Mouse (Mus musculus): Measurements from ENCODE around the gene Capn1.
A peak's percentile ranks its signal among the peaks of the same experiment; 100 is the strongest.

The Capn1 gene

DNA sequence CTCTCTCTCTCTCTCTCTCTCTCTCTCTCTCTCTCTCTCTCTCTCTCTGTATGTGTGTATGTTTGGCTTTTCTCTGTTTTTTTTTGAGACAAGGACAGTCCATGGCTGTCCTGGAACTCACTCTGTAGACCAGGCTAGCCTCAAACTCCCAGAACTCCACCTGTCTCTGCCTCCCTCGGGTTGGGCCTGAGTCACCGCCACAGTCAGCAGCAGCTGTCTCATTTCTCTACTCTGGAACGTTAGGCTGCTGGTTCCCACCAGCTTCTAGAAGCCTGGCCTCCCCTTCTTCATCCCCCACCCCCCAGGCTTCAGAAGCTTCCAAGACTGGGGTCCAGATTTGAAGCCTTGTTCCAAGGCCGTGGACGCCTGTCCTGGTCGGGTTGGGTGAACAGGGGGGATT is 26.1 kb downstream of the Capn1 start:
- DNase-seq (ENCODE audit: low spot score), result no peak

DNA sequence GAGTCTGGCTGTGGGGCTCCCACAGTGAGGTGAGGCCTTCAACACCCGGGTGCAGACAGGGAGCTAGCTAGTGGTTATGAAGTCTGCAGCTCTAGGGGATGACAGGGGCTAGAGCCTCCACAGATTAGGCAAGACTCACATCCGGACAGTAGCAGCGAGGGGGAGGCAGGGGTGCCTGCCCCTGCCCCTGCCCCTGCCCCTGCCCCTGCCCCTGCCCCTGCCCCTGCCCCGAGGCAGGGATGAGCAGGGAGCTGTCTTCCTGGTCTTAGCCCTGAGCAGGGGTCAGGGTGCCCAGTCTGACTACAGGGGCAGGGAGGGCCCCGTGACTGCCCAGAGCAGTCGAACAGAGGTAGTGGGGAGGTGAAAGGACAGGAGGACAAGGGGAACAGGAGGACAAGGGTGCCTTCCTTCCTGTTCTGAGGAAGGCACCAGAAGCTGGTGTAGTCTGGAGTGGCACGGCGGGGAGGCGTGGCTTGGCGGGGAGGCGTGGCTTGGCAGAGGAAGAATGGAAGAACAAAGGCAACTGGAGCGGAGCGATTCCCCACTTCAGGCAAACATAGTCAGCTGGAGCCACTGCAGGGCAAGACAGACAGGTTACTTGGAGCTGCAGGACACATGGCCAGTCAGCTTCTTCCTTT is 26.8 kb downstream of the Capn1 start:
- DNase-seq (ENCODE audit: low spot score), result peak; percentile 91

DNA sequence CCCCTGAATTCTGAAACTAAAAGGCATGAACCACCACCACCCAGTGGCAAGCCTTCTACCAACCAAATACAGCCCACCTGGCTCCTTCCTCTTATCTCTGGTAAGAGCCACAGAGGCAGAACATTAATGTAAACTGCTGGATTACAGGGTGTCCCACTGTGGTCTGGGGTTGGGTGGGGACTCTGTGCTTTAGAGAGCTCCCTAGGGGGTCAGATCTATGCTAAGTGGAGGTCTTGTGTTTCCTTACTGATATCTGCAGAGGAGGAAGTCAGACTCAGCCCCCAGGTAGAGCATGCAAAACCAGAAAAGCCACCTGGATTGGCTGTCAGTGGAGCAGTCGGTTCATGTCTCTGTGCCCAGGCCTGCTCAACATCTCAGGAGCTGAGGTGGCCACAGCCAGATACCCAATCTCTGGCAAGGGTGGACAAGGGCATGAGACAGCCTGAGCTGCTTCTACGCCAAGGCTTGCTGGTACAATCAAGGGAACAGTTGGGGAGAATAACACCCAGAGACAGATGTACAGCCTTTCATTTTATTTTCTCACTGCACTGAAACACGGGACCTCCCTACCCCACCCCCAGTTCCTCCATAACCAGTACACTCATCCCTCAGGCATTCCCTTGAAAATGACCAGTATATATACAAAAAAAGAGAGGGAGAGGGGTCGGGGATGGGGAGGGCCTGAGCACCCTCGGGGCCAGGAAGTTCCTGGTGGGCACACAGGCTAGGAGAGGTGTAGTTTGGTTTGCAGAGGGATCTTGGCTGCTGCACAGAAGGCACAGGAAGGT is 27.5 kb downstream of the Capn1 start:
- DNase-seq (ENCODE audit: low spot score), result no peak

DNA sequence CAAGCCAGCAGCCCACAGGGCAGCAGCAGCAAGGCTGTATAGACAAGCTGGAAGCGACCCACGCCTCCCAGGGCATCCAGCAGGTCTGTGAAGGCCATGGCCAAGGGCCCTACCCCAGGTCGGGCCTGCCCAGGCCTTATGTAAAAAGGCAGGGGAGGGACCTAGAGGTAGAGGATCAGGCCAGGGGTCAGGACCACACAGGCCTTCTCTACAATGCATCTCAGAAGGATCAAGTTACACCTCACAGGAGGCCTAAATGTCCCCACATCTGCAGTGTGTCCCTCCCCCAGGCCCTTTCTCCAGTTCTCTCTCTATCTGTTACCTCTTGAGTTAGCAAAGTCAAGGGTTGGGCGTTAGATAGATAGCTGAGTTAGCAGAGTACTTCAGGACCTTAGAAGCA is 29.7 kb downstream of the Capn1 start, which contains the start of gene Slc22a20:
Slc22a20 (minus strand) TSS at position 101 of the 400 bp plus-strand sequence.
- DNase-seq (ENCODE audit: low spot score), result no peak

DNA sequence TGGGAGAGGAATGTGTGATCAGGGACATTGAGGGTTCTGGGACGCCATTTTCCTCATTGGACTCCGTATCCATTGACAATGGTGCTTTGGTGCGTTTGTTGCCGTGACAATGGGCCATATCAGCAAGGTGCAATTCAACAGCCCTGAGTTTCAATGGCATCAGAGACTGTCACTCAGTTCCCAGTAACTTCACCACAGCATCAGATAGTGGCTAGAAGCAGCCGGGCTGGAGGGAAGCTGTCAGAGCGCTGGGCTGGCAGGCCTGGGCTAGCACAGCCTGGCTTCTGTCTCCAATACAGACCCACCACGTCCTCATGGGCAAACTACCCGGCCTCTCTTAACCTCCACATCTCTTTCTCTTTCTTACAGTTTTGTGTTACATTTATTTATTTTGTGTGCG is 35.2 kb downstream of the Capn1 start:
- no peak for DNase-seq (ENCODE audit: low spot score)

DNA sequence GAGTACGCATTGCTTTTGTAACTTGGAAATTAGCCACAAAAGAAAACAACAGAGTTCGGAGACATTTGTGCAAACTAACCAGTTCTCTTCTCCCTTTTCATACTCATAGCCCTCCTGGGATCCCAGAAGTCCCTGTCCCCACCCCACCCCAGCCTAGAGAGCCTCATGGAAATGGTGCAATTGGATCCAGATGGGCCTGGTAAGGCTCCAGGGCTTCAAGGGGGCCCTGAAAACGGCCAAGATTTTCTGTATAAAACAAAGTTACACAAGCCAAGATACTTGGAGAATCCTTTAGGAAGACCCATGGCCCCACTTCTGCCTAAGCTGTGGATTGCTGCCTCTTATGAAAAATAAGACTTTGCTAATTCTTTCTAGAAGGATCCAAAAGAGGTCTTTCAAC is 38.0 kb downstream of the Capn1 start:
- no peak for DNase-seq (ENCODE audit: low spot score)

DNA sequence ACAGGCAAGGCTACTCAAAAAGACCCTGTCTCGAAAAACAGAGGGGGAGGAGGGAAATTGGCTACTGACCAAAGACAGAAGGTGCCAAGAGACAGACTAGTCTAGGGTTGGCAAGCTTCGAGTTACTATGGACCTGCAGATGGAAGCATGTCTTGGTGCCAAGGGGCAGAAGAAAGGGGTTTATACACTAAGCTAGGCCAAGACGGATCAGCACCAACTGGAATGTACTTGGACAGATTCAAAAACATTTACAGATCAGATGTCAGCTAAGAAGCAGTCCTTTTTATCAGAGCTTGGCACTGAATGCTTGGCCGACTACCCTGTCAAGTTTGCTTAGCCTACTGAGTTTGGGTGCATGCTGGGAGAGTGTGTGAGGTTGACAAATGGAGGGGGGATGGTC is 40.0 kb downstream of the Capn1 start:
- no peak for DNase-seq (ENCODE audit: low spot score)

DNA sequence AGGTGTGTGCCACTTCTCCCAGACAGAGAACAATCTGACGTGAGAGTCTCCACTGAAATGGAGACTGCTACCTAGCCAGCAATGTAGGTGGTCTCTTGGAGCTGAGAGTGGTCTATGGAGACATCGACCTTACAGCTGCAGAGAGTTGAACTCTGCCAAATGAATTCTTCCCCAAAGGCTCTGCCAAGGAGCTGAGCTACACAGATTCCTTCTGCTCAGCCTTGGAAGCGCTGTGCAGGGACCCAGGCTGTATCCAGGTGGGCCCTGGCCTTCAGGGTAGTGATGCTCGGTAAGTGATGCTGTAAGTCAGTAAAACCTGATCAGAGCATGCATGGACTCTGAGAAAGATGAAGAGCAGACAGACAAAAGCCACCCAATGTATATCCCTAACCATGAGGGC is 40.6 kb downstream of the Capn1 start:
- DNase-seq (ENCODE audit: low spot score), result no peak

DNA sequence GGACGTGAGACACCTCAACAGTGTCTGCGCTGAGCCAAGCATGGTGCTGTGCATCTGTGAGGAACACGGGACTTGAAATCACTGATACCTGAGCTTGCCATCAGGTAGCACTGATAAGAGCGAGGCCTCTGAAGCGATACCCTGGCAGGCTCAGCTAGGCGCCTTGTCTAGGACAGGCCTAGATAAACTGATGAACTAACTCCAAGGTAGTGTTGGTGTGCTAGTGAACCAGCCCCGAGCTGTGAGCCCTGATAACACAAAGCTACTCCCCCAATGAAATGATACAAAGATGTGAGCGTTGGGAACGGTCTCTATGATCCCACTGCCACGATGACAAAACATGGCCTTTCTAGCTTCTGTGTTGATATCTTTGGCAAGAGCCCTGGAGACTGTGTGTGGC is 48.0 kb downstream of the Capn1 start:
- DNase-seq (ENCODE audit: low spot score), result no peak

DNA sequence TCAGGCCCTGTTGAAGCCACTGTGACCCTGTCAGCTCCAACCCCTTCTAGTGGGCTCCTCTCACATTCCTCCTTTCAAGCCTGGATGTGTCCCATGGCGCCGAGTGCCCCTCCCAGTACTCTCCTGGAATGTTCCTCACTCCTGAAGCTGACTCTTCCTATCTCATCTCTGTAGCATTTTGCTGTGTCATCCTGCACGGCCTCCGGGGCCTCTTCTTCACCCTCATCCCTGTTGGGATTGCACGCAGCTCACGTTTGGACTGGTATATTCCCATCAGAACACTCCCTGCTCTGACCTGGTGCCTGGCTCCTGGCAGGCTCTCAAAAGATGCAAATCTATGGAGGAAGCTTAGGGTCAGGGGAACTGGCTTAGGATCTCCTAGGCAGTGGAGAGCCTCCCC is 48.9 kb downstream of the Capn1 start:
- DNase-seq (ENCODE audit: low spot score), result no peak

DNA sequence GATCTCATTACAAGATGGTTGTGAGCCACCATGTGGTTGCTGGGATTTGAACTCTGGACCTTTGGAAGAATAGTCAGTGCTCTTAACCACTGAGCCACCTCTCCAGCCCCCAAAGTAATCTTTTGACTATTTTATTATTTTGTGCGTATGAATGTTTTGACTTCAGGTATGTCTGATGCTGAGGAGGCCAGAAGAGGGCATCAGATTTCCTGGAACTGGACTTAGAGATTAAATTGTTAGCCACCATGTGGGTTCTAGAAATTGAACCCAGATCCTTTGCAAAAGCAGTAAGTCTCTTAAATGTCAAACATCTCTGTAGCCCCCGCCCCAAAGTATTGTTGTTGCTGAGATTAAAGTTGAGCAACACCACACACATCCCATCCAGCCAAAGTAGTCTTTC is 49.8 kb downstream of the Capn1 start:
- DNase-seq (ENCODE audit: low spot score), result no peak

DNA sequence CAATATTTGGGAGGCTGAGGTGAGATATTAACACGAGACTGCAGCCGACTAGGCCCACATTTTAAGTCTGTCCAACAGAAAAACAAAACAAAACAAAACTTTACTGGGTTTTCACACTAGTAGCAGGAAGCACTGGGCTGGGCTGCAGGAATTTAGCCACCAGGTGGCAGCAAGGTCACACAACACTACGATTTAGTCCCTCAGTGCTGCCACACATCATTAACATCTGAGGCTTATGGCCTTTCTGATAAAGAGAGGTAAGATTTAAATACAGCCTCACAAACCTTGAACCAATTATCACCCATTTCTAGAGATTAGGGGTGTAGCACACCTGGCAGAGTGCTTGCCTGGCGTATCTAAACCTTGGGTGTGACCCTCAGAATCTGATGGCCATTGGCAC is 50.4 kb downstream of the Capn1 start:
- DNase-seq (ENCODE audit: low spot score), result peak; percentile 93

DNA sequence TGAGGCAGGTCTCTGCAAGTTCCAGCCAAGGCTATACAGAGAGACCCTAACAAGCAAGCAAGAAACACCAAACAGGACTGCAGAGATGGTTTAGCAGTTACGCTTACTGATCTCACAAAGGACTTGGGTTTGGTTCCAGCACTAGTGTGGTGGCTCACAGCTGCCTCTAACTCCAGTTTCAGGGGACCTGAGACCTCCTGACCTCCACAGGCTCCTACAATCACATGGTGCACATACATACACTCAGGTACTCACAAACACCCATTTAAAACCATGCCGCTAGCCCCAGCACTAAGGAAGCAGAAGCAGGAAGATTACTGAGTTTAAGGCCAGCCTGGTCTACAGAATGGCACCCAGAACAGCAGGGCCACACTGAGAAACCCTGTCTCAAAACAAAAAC is 50.9 kb downstream of the Capn1 start:
- DNase-seq (ENCODE audit: low spot score), result no peak

DNA sequence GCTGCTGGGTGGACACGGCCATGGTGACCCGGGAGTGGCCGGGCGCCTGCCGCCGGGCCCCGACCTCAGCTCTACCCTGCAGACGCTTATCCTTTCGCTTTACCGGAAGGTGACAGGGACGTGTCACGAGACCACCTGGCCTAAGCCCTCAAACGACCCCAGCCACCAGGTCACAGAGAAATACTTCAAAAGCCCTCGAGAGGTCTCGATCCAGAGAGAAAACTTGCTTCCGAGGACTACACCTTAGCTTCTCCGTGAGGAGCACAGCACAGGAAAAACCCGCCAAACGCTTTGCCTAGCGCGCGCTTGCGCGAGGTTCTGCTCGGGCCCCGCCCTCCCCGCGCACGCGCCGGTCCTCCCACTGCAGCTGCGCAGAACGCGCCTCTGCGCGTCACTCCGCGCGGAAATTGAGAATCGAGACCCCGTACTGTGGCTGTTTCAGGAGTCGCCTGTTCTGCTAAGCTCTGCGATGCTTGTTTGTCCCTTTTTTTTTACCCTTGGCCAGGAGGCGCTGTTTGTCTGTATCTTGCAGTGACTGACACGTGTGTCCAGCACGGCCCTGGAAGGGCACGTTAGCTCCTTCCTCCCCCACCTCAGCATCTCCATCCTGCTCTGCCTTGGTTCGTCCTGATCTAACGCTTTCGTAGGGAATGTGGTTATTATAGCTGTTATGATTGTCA is 51.7 kb downstream of the Capn1 start, which contains the start of gene Pola2:
Pola2 (minus strand) TSS at position 320 of the 680 bp plus-strand sequence.
- peak; percentile 92 for DNase-seq (ENCODE audit: low spot score)

DNA sequence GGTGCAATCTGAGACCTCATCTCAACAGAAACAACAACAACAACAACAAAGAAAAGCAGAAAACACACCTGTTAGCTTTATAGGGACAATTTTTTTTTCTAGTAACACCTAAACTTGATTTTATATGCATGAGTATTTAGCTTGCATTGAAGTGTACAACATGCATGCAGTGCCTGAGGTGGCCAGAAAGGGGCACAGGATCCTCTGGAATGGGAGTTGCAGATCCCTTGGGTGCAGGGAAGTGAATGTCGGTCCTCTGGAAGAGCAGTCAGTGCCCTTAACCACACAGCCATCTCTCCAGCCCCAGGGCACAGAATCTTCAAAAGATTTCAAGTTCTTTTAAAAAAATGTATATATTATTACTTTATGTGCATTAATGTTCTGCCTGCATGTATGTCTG is 53.0 kb downstream of the Capn1 start:
- peak; percentile 3 for DNase-seq (ENCODE audit: low spot score)

DNA sequence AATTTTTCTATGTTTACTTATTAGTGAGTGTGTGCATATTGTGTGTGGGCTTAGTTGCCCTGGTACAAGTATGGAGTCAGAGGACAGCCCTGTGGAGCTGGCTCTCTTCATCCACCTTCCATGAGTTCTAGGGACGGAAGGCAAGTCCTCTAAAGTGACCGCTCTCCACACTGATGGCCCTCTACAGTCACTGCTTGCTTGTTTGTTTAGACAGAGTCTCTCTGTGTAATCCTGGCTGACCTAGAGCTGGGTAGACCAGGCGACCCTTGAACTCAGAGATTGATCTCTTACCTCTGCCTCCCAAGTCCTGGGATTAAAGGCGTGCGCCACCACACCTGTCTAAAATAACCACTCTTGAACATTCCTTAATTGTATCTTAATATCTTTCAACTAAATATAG is 58.3 kb downstream of the Capn1 start:
- no peak for DNase-seq (ENCODE audit: low spot score)

DNA sequence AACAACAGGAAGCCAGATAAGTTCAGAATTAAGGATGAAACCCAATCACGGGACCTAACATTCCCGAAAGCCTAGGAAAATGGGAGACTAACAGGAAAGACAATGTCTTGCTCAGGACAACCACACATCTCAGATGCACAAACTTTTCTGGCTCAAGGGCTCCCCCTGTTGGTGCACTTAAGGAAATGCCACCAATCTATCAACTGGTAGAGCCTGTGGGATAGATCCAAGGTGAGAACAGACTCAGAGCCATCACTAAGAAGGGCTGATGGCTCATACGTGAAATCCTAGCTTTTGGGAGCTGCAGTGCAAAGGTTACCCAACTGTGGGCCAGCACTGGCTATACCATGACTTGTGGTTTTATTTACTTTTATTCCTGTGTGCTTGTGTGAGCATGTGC is 59.0 kb downstream of the Capn1 start:
- peak; percentile 84 for DNase-seq (ENCODE audit: low spot score)

DNA sequence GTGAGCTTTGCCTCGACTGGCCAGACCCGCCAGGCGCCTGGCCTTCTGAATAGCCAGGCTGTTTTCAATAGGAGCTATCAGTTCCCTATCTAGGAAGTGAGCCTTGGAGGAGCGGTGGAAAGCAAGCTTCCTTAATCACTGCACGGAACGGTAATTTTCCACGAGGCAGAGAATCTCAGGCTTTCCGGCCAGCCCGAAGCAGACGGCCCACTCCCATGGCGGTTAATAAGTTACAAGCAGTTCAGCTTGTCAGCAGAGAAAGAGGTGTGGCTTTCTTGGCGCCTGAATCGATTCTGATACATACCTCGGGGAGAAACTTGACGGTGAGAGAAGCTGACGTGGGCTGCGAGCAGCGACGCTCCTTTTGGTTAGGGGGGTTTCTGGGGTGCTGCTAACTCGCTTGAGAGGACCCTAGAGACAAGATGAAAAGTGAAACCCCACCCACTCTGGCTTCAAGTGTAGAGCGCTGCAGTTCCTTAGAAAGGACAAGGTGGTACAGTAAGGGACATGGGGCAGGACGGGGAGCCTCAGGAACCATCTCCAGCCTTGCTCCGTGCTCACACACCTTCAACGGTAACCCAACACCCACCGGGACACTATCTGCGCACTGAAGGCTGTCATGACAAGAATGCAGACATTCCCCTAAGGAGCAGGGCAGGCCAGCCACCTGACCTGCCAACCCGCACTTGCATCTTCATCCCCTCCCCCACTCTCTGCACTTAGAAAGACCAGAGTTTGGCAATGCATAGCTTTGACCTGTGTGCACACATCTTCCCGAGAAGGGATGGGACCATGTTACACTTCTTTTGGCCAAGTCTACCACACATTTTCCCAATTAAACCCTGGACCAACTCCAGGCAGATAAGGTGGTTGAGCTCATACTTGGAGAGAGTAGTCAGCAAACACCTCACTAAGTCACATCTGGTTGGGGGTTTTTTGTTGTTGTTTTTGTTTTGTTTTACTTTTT is 59.7 kb downstream of the Capn1 start:
- no peak for DNase-seq (ENCODE audit: low spot score)

DNA sequence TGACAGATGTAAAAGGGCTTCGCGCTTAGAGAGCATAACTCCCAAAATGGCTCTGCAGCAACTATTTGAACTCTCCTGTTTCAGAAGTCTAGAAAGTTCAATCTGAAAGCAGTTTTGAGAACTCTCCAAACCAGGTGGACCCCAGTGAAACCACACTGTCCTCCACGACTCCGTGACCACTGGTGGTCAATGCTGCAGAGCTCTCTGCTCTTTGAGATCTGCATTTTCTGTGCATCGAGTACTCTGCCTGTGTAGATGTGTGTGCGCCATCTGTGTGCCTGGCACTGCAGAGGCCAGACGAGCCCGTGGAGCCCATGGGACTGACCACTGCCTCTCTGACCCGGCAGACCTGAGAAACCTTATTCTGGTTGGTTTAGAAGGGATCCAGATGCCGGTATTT is 60.8 kb downstream of the Capn1 start:
- no peak for DNase-seq (ENCODE audit: low spot score)

DNA sequence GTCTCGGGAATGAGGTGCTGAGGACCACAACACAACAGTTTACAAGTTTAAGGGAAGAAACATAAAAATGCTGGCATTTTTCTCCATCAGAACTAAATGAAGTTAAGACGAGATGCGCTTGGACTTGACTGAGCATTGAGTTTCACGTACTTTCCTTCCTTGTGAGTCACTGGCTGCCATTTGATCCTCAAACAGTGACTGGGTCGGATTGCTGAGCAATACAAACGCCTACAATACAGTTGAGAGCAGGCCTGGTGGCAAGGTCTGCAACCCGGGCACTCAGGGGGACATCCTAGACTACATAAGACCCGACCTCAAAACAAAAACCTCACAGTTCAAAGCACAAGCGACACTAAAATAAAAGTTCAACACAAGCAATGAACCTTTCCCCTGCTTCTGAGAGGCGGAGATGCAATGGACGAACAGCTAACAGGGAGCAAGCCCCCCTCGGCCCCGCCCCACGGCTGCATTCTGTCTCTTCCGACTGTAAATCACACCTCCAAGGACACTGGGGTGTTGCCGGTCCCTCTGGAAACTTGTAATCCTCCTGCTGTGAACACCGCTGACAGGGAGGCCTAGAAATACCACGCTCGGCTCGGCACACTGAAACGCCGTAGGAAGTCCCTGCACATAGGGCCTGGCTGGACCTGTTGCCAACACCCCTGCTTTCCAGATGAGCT is 61.5 kb downstream of the Capn1 start:
- no peak for DNase-seq (ENCODE audit: low spot score)

DNA sequence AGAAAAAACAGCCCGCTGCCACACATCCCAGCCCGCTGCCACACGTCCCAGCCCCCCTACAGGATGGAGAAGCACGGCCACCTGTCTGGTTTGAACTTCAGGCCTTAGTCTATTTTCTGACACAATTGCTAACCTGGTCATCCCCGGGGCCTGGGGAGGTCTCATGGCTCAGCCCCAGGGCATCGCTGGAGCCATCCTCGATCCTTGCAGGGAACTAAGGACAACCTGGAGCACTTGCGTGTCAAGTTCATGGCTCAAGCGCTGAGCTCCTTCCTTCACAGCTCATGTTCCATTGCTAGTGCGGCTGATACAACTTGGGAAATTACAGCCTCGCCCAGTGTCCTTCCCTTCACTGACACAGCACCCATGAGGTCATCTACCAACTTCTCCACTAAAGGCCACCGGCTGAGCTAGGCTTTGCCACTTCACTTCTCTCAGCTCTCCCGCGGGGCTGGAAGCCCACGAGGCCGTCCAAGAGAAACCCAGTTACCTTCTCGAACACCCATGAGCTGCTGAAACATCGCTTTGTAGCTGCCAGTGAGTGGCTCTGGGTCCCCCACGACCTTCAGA is 62.4 kb downstream of the Capn1 start:
- no peak for DNase-seq (ENCODE audit: low spot score)

Data from embryo, embryonic 10 days (tissue).